In the genomic region with DNA sequence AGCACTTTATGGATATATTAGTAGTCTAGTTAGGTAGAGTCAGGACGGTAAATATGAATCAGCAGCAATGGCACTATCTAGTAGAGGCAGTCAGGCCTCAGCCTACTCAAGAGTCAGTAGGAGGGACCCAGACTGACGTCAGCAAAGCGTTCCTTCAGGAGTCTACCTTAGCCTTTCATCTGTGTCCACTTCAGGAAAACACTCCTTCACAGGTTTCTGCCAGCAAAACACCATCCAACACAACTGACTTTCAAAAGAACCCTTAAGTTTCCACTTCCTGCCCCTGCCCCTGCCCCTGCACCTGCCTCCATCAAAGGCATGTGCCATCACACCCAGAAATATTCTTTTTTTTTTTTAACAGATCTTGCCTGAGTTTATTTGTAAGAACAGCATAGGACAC, we compare ENCODE assay signal across 17 mouse cellular contexts.
"Had no signal": no experiment of that assay in that cellular context is flagged by ENCODE, and none has a peak within 500 bp of the region (broad histone marks: within the 10 kb centered on the region; RNA-seq: fewer than 3 reads in every experiment).

No protein-coding gene starts in this region.

- H3K27me3 ChIP-seq: intestine, embryonic 15.5 days; liver, embryonic 13.5 days; megakaryocyte, embryonic 14.5 days; neural tube, embryonic 12.5 days had no signal

- ATAC-seq: intestine, embryonic 15.5 days; midbrain, embryonic 13.5 days had no signal

- H3K9ac ChIP-seq: intestine, embryonic 15.5 days; liver, embryonic 13.5 days; midbrain, embryonic 13.5 days; neural tube, embryonic 12.5 days; neural tube, embryonic 15.5 days had no signal

- H3K4me3 ChIP-seq: intestine, embryonic 15.5 days; left cerebral cortex, adult 2 months; liver, embryonic 13.5 days; megakaryocyte, embryonic 14.5 days; midbrain, embryonic 10.5 days; midbrain, embryonic 13.5 days; neural tube, embryonic 12.5 days; neural tube, embryonic 15.5 days had no signal

- H3K4me2 ChIP-seq: intestine, embryonic 15.5 days; liver, embryonic 13.5 days; midbrain, embryonic 13.5 days; neural tube, embryonic 12.5 days; neural tube, embryonic 15.5 days had no signal

- H3K27ac ChIP-seq: intestine, embryonic 15.5 days; kidney, postnatal 0 days; left cerebral cortex, adult 2 months; liver, embryonic 13.5 days; midbrain, embryonic 10.5 days; midbrain, embryonic 13.5 days; neural tube, embryonic 12.5 days; neural tube, embryonic 15.5 days had no signal

- H3K36me3 ChIP-seq: intestine, embryonic 15.5 days; liver, embryonic 13.5 days; midbrain, embryonic 10.5 days; midbrain, embryonic 13.5 days; neural tube, embryonic 12.5 days; neural tube, embryonic 15.5 days had no signal

- DNase-seq: kidney, adult 11 months; kidney, adult 9 months; kidney, postnatal 36 days; layer of hippocampus, postnatal 36 days; liver, embryonic 13.5 days; lung, adult 2 months; lung, postnatal 14 days; retina, postnatal 1 day; right cerebral cortex, postnatal 25 days had no signal

- H3K9me3 ChIP-seq: intestine, embryonic 15.5 days; liver, embryonic 13.5 days; midbrain, embryonic 10.5 days; midbrain, embryonic 13.5 days; neural tube, embryonic 12.5 days; neural tube, embryonic 15.5 days had no signal
